Comparison of ENCODE assay signal across 8 mouse cellular contexts in the genomic region with DNA sequence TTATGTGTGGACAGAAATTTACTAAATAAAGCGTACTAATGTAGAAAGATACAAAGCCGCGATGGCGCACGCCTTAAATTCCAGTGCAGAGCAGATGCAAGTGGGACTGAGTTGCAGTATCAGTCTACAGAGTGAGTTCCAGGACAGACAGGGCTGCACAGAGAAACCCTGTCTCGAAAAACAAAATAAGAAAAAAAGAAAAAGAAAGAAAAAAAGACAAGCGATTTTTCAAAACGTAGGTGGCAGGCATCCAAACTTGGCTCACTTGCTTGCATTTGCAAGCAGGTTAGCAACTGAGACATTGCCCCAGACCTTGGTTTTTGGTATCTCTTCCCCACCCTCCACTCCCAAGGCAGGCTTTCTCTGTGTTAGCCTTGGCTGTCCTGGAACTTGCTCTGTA. TPM values are rescaled to one million over a fixed set of nuclear protein-coding genes. Genes with fewer than 3 reads are reported as not detected.
A peak's percentile ranks its signal among the peaks of the same experiment; 100 is the strongest.
DNase-seq lines count a peak whose midpoint lies in the region; ATAC-seq and TF ChIP-seq lines count a peak whose summit lies in the region.

No protein-coding gene starts in this region.

- H3K36me3 ChIP-seq in lung, embryonic 16.5 days (ENCODE audit: control insufficient read depth, insufficient read depth, low read length) = peaks cover 6% of the 10 kb centered on the region; the same call in 1 of the 2 replicates
- H3K36me3 ChIP-seq in embryonic facial prominence, embryonic 15.5 days = peaks cover 14% of the 10 kb centered on the region
- peaks cover 3% of the 10 kb centered on the region; the same call in 1 of the 2 replicates for H3K36me3 ChIP-seq in intestine, postnatal 0 days (ENCODE audit: control insufficient read depth, insufficient read depth)

- DNase-seq in lung, postnatal 4 days = no peak
- DNase-seq in thymus, adult 18-20 months = no peak
- no peak for DNase-seq in left cerebral cortex, adult 8-10 months (ENCODE audit: low spot score in 2 of 2)
- DNase-seq in adrenal gland, adult 18-20 months (ENCODE audit: low spot score in 2 of 2) = no peak

- ATAC-seq in lung, embryonic 16.5 days (ENCODE audit: low read depth) = no peak
- no peak for ATAC-seq in embryonic facial prominence, embryonic 15.5 days (ENCODE audit: insufficient number of reproducible peaks, low FRiP score, low TSS enrichment, low read depth)
- no peak for ATAC-seq in intestine, postnatal 0 days

- H3K27me3 ChIP-seq in lung, embryonic 16.5 days (ENCODE audit: control insufficient read depth, insufficient read depth, low read depth, low read length) = no peaks in the 10 kb centered on the region
- no peaks in the 10 kb centered on the region for H3K27me3 ChIP-seq in embryonic facial prominence, embryonic 15.5 days
- H3K27me3 ChIP-seq in intestine, postnatal 0 days (replicated peaks; ENCODE audit: control insufficient read depth, insufficient read depth, low read length) = no peaks in the 10 kb centered on the region

- peak overlapping the region; percentile 91 for H3K27ac ChIP-seq in lung, embryonic 16.5 days (ENCODE audit: low read length)
- H3K27ac ChIP-seq in embryonic facial prominence, embryonic 15.5 days (replicated peaks) = peak overlapping the region; percentile 100
- peak overlapping the region; percentile 42; the same call in 1 of the 2 replicates for H3K27ac ChIP-seq in intestine, postnatal 0 days (ENCODE audit: low read depth, low read length)
- peak overlapping the region; percentile 72 for H3K27ac ChIP-seq in olfactory bulb, adult 2 months (ENCODE audit: insufficient read depth, low read depth, low read length)

- TF ChIP-seq CTCF in intestine, postnatal 0 days (IDR thresholded peaks at IDR 0.05; ENCODE audit: low read depth) = no peak
- TF ChIP-seq CTCF in olfactory bulb, adult 2 months (IDR thresholded peaks at IDR 0.05; ENCODE audit: insufficient read depth, low read depth, low read length) = no peak

- H3K4me2 ChIP-seq in lung, embryonic 16.5 days (ENCODE audit: low read depth, low read length) = peak overlapping the region; percentile 49
- peak overlapping the region; percentile 69 for H3K4me2 ChIP-seq in embryonic facial prominence, embryonic 15.5 days (replicated peaks)
- no peak overlapping the region for H3K4me2 ChIP-seq in intestine, postnatal 0 days (replicated peaks; ENCODE audit: low read depth)

- TF ChIP-seq POLR2A in olfactory bulb, adult 2 months (IDR thresholded peaks at IDR 0.05; ENCODE audit: insufficient read depth, low read depth, low read length) = no peak

- H3K9ac ChIP-seq in lung, embryonic 16.5 days (ENCODE audit: low read length) = peak overlapping the region; percentile 47; the same call in 1 of the 2 replicates
- H3K9ac ChIP-seq in embryonic facial prominence, embryonic 15.5 days = no peak overlapping the region
- no peak overlapping the region for H3K9ac ChIP-seq in intestine, postnatal 0 days (ENCODE audit: low read depth, low read length)

- WGBS in lung, embryonic 16.5 days = 11% methylated on average over 8 of the region's 8 CpGs
- WGBS in embryonic facial prominence, embryonic 15.5 days = 16% methylated on average over 8 of the region's 8 CpGs
- WGBS in intestine, postnatal 0 days = 18% methylated on average over 8 of the region's 8 CpGs
- WGBS in olfactory bulb, adult 2 months = 3% methylated on average over 8 of the region's 8 CpGs

- H3K9me3 ChIP-seq in lung, embryonic 16.5 days (ENCODE audit: control insufficient read depth, low read length) = no peaks in the 10 kb centered on the region
- no peaks in the 10 kb centered on the region for H3K9me3 ChIP-seq in embryonic facial prominence, embryonic 15.5 days (replicated peaks)
- no peaks in the 10 kb centered on the region for H3K9me3 ChIP-seq in intestine, postnatal 0 days (ENCODE audit: control insufficient read depth)

- peak overlapping the region; percentile 30 for H3K4me3 ChIP-seq in lung, embryonic 16.5 days (ENCODE audit: low read length)
- H3K4me3 ChIP-seq in embryonic facial prominence, embryonic 15.5 days (replicated peaks) = peak overlapping the region; percentile 78
- H3K4me3 ChIP-seq in intestine, postnatal 0 days (ENCODE audit: low read depth, low read length) = no peak overlapping the region; the same call in 1 of the 2 replicates
- no peak overlapping the region for H3K4me3 ChIP-seq in olfactory bulb, adult 2 months (ENCODE audit: insufficient read depth, low read depth, low read length)

- peaks cover 28% of the 10 kb centered on the region for H3K4me1 ChIP-seq in lung, embryonic 16.5 days (replicated peaks; ENCODE audit: control insufficient read depth, insufficient read depth, low read length)
- H3K4me1 ChIP-seq in embryonic facial prominence, embryonic 15.5 days = peaks cover 52% of the 10 kb centered on the region
- peaks cover 6% of the 10 kb centered on the region; the same call in 1 of the 2 replicates for H3K4me1 ChIP-seq in intestine, postnatal 0 days (replicated peaks; ENCODE audit: control insufficient read depth, insufficient read depth, low read length)
- H3K4me1 ChIP-seq in olfactory bulb, adult 2 months (ENCODE audit: control insufficient read depth, insufficient read depth, low read length) = peaks cover 46% of the 10 kb centered on the region

RNA-seq across cellular contexts. Expression of gene Med25, which starts 0.7 kb away (rescaled TPM):
- polyA plus RNA-seq in lung, embryonic 16.5 days (2015; fragmentation: Nextera tagmentation; extraction: Ambion mirVana) = 97.3 and 102 TPM in 2 replicates
- 110 and 122 TPM in 2 replicates for polyA plus RNA-seq in embryonic facial prominence, embryonic 15.5 days (2015; fragmentation: Nextera tagmentation; extraction: Ambion mirVana)
- 60.0 and 62.9 TPM in 2 replicates for polyA plus RNA-seq in intestine, postnatal 0 days (2015; fragmentation: Nextera tagmentation; extraction: Ambion mirVana)
- polyA plus RNA-seq in olfactory bulb, adult 2 months (2012; ENCODE audit: insufficient read depth, insufficient read length, low replicate concordance, missing spikeins) = not detected in 2 replicates
- total RNA-seq in left cerebral cortex, adult 8-10 months (2022) = 10 to 100 TPM; 80.5 to 97.9 (median 88.4) TPM
- 10 to 100 TPM; 75.2 to 90.9 TPM for total RNA-seq in adrenal gland, adult 18-20 months (2021)

RNA-seq across cellular contexts. Expression of gene Fuz, which starts 2.7 kb away (rescaled TPM):
- polyA plus RNA-seq in lung, embryonic 16.5 days (2015; fragmentation: Nextera tagmentation; extraction: Ambion mirVana) = 22.4 and 24.3 TPM in 2 replicates
- polyA plus RNA-seq in embryonic facial prominence, embryonic 15.5 days (2015; fragmentation: Nextera tagmentation; extraction: Ambion mirVana) = 29.4 and 30.1 TPM in 2 replicates
- 11.1 and 12.1 TPM in 2 replicates for polyA plus RNA-seq in intestine, postnatal 0 days (2015; fragmentation: Nextera tagmentation; extraction: Ambion mirVana)
- not detected in 2 replicates for polyA plus RNA-seq in olfactory bulb, adult 2 months (2012; ENCODE audit: insufficient read depth, insufficient read length, low replicate concordance, missing spikeins)
- total RNA-seq in left cerebral cortex, adult 8-10 months (2022) = 10 to 100 TPM; 21.8 to 28.6 (median 24.0) TPM
- 10 to 100 TPM; 24.1 to 28.3 TPM for total RNA-seq in adrenal gland, adult 18-20 months (2021)

RNA-seq across cellular contexts. Expression of gene Ptov1, which starts 23.6 kb away (rescaled TPM):
- polyA plus RNA-seq in lung, embryonic 16.5 days (2015; fragmentation: Nextera tagmentation; extraction: Ambion mirVana) = 302 and 307 TPM in 2 replicates
- 428 and 442 TPM in 2 replicates for polyA plus RNA-seq in embryonic facial prominence, embryonic 15.5 days (2015; fragmentation: Nextera tagmentation; extraction: Ambion mirVana)
- 112 and 114 TPM in 2 replicates for polyA plus RNA-seq in intestine, postnatal 0 days (2015; fragmentation: Nextera tagmentation; extraction: Ambion mirVana)
- polyA plus RNA-seq in olfactory bulb, adult 2 months (2012; ENCODE audit: insufficient read depth, insufficient read length, low replicate concordance, missing spikeins) = not detected in 2 replicates
- total RNA-seq in left cerebral cortex, adult 8-10 months (2022) = 100 to 1,000 TPM; 277 to 305 (median 293) TPM
- total RNA-seq in adrenal gland, adult 18-20 months (2021) = 100 to 1,000 TPM; 232 to 253 TPM

RNA-seq across cellular contexts. Expression of gene Ap2a1, which starts 36.1 kb away (rescaled TPM):
- polyA plus RNA-seq in lung, embryonic 16.5 days (2015; fragmentation: Nextera tagmentation; extraction: Ambion mirVana) = 58.2 and 63.7 TPM in 2 replicates
- 73.0 and 76.2 TPM in 2 replicates for polyA plus RNA-seq in embryonic facial prominence, embryonic 15.5 days (2015; fragmentation: Nextera tagmentation; extraction: Ambion mirVana)
- 42.8 and 44.1 TPM in 2 replicates for polyA plus RNA-seq in intestine, postnatal 0 days (2015; fragmentation: Nextera tagmentation; extraction: Ambion mirVana)
- not detected in 2 replicates for polyA plus RNA-seq in olfactory bulb, adult 2 months (2012; ENCODE audit: insufficient read depth, insufficient read length, low replicate concordance, missing spikeins)
- total RNA-seq in left cerebral cortex, adult 8-10 months (2022) = 100 to 1,000 TPM; 312 to 359 (median 323) TPM
- 10 to 100 TPM; 81.7 to 97.4 TPM for total RNA-seq in adrenal gland, adult 18-20 months (2021)

RNA-seq across cellular contexts. Expression of gene Pnkp, which starts 36.3 kb away (rescaled TPM):
- polyA plus RNA-seq in lung, embryonic 16.5 days (2015; fragmentation: Nextera tagmentation; extraction: Ambion mirVana) = 38.0 and 39.0 TPM in 2 replicates
- 30.4 and 37.3 TPM in 2 replicates for polyA plus RNA-seq in embryonic facial prominence, embryonic 15.5 days (2015; fragmentation: Nextera tagmentation; extraction: Ambion mirVana)
- 27.7 and 32.0 TPM in 2 replicates for polyA plus RNA-seq in intestine, postnatal 0 days (2015; fragmentation: Nextera tagmentation; extraction: Ambion mirVana)
- not detected in 2 replicates for polyA plus RNA-seq in olfactory bulb, adult 2 months (2012; ENCODE audit: insufficient read depth, insufficient read length, low replicate concordance, missing spikeins)
- 10 to 100 TPM; 23.9 to 27.0 (median 24.4) TPM for total RNA-seq in left cerebral cortex, adult 8-10 months (2022)
- 10 to 100 TPM; 33.8 to 40.8 TPM for total RNA-seq in adrenal gland, adult 18-20 months (2021)

Comparison
In these comparisons a context has a peak if more than half of its experiments do, and no peak if none do; other contexts are left out.
1. H3K27ac ChIP-seq: peak in every context shown above with its lines; median percentile 100 in embryonic facial prominence, embryonic 15.5 days; 91 in lung, embryonic 16.5 days; 72 in olfactory bulb, adult 2 months; 42 in intestine, postnatal 0 days.
2. H3K4me3 ChIP-seq: peak in lung, embryonic 16.5 days (single experiment) and embryonic facial prominence, embryonic 15.5 days (single experiment); none in intestine, postnatal 0 days (single experiment) and olfactory bulb, adult 2 months (single experiment).
3. RNA of gene Fuz, which starts 2.7 kb away (polyA plus RNA-seq): 29.4 to 30.1 TPM in embryonic facial prominence, embryonic 15.5 days, 22.4 to 24.3 TPM in lung, embryonic 16.5 days and 11.1 to 12.1 TPM in intestine, postnatal 0 days; not detected in olfactory bulb, adult 2 months; every median in the first group is over 10 times any median in the second.
4. RNA of gene Ptov1, which starts 23.6 kb away (polyA plus RNA-seq): 428 to 442 TPM in embryonic facial prominence, embryonic 15.5 days, 302 to 307 TPM in lung, embryonic 16.5 days and 112 to 114 TPM in intestine, postnatal 0 days; not detected in olfactory bulb, adult 2 months; every median in the first group is over 100 times any median in the second.